Mouse (Mus musculus) lung, embryonic 14.5 days (tissue): Measurements from ENCODE around the gene Lat. TPM values are rescaled to one million over a fixed set of nuclear protein-coding genes. Genes with fewer than 3 reads are reported as not detected.

Experiments used
- ATAC-seq: fragments of 200-750 bp; cut with Nextera tagmentation; 2 replicates; pipeline ENCODE4 v1.8.0; 2017; ENCODE audit warnings: mild to moderate bottlenecking, moderate TSS enrichment, moderate library complexity; ENCODE audit not compliant: insufficient read depth
- DNase-seq: peaks from one replicate; pipeline ENCODE4 v3.0.0-alpha.2; 2015
- H3K27ac ChIP-seq: fragments of 300-500 bp; sonication (generic); 2 replicates; pipeline ENCODE4 v1.5.1; 2014; ENCODE audit warnings: low read depth, mild to moderate bottlenecking, moderate library complexity
- H3K27me3 ChIP-seq: fragments of 300-500 bp; sonication (generic); 2 replicates; pipeline ENCODE4 v1.6.1; 2014; ENCODE audit warnings: low read length, control low read depth; ENCODE audit not compliant: insufficient read depth
- H3K36me3 ChIP-seq: fragments of 300-500 bp; sonication (generic); 2 replicates; pipeline ENCODE4 v1.6.1; 2014; ENCODE audit warnings: control low read depth; ENCODE audit not compliant: insufficient read depth
- H3K4me1 ChIP-seq: fragments of 300-500 bp; sonication (generic); 2 replicates; pipeline ENCODE4 v1.6.1; 2014; ENCODE audit warnings: antibody characterized with exemption, control low read depth; ENCODE audit not compliant: insufficient read depth
- H3K4me2 ChIP-seq: fragments of 300-500 bp; sonication (generic); 2 replicates; pipeline ENCODE4 v1.6.1; 2014; ENCODE audit warnings: mild to moderate bottlenecking
- H3K4me3 ChIP-seq: fragments of 300-500 bp; sonication (generic); 2 replicates; pipeline ENCODE4 v1.5.1; 2014; ENCODE audit warnings: low read depth, low read length
- H3K9ac ChIP-seq: fragments of 300-500 bp; sonication (generic); 2 replicates; pipeline ENCODE4 v1.6.1; 2014
- H3K9me3 ChIP-seq: fragments of 300-500 bp; sonication (generic); 2 replicates; pipeline ENCODE4 v1.6.1; 2016; ENCODE audit warnings: low read depth, low read length, control low read depth
- CTCF ChIP-seq: IDR thresholded peaks from 2 replicates; pipeline ENCODE4 v1.5.1; 2016; ENCODE audit warnings: antibody characterized with exemption, low read depth
- WGBS: fragments of 180-500 bp; shearing (Covaris S2); extraction: QIAGEN DNeasy Blood & Tissue Kit; methylation state at CpG from one replicate; pipeline ENCODE4 v1.1.7; 2014; 5-methylcytosine and 5-hydroxymethylcytosine counted together
- polyA plus RNA-seq: library from polyadenylated mRNA; unstranded; fragments of >200 nt; fragmentation: Nextera tagmentation; extraction: Ambion mirVana; gene quantifications from 2 replicates; pipeline ENCODE4 v1.2.1, GENCODE M21; 2014

Gene Lat
- polyA plus RNA-seq, 1 experiment from 2014 or later, result 1.7 TPM

- H3K4me3 ChIP-seq, result no peak overlapping the region
Measured at GRCm38 (mm10) chr7:126363038-126363437, 6.3 kb downstream of the Lat start.

GRCm38 (mm10) chr7:126359049-126359448, 10.3 kb downstream of the Lat start:
- no peak for TF ChIP-seq CTCF
- Histone ChIP-seq H3K36me3 (no peaks in the 10 kb centered on the region), H3K4me1 (no peaks in the 10 kb centered on the region), H3K4me3 (no peak overlapping the region), H3K9me3 (no peaks in the 10 kb centered on the region), H3K4me2 (no peak overlapping the region), H3K27me3 (no peaks in the 10 kb centered on the region), H3K9ac (no peak overlapping the region), H3K27ac (no peak overlapping the region)
- DNase-seq (no peak), ATAC-seq (no peak)
- WGBS, result 63% methylated on average over 13 of the region's 13 CpGs

More at GRCm38 (mm10) chr7:126363038-126363437, 6.3 kb downstream of the Lat start:
- Histone ChIP-seq H3K4me1 (no peaks in the 10 kb centered on the region), H3K9me3 (no peaks in the 10 kb centered on the region), H3K36me3 (no peaks in the 10 kb centered on the region), H3K4me2 (no peak overlapping the region), H3K9ac (no peak overlapping the region), H3K27ac (no peak overlapping the region), H3K27me3 (no peaks in the 10 kb centered on the region)
- TF ChIP-seq CTCF, result no peak
- ATAC-seq (no peak), DNase-seq (no peak)
- WGBS, result 85% methylated on average over 6 of the region's 6 CpGs

GRCm38 (mm10) chr7:126358413-126358812, 11.0 kb downstream of the Lat start:
- no peak overlapping the region for H3K4me3 ChIP-seq
- DNase-seq, result no peak
- no peaks in the 10 kb centered on the region for H3K4me1 ChIP-seq
- no peaks in the 10 kb centered on the region for H3K36me3 ChIP-seq
- no peak overlapping the region for H3K4me2 ChIP-seq
- H3K27me3 ChIP-seq, result no peaks in the 10 kb centered on the region
- 89% methylated on average over 9 of the region's 9 CpGs for WGBS
- ATAC-seq, result no peak
- TF ChIP-seq CTCF, result no peak
- no peaks in the 10 kb centered on the region for H3K9me3 ChIP-seq
- no peak overlapping the region for H3K9ac ChIP-seq
- H3K27ac ChIP-seq, result no peak overlapping the region

GRCm38 (mm10) chr7:126357838-126358237, 11.5 kb downstream of the Lat start:
- no peak for TF ChIP-seq CTCF
- ATAC-seq (no peak), DNase-seq (no peak)
- Histone ChIP-seq H3K9ac (no peak overlapping the region), H3K27ac (no peak overlapping the region), H3K36me3 (no peaks in the 10 kb centered on the region), H3K4me1 (no peaks in the 10 kb centered on the region), H3K4me2 (no peak overlapping the region), H3K9me3 (no peaks in the 10 kb centered on the region), H3K4me3 (no peak overlapping the region), H3K27me3 (no peaks in the 10 kb centered on the region)
- WGBS, result 81% methylated on average over 6 of the region's 6 CpGs

GRCm38 (mm10) chr7:126356793-126357591, 12.4 kb downstream of the Lat start:
- H3K9me3 ChIP-seq, result no peaks in the 10 kb centered on the region
- H3K36me3 ChIP-seq, result no peaks in the 10 kb centered on the region
- no peak for ATAC-seq
- TF ChIP-seq CTCF, result no peak
- WGBS, result 44% methylated on average over 7 of the region's 7 CpGs
- no peak overlapping the region for H3K4me3 ChIP-seq
- H3K4me1 ChIP-seq, result no peaks in the 10 kb centered on the region
- no peaks in the 10 kb centered on the region for H3K27me3 ChIP-seq
- no peak overlapping the region for H3K27ac ChIP-seq
- no peak for DNase-seq
- H3K9ac ChIP-seq, result no peak overlapping the region
- no peak overlapping the region for H3K4me2 ChIP-seq

- 46% methylated on average over 5 of the region's 5 CpGs for WGBS
- Histone ChIP-seq H3K27ac (no peak overlapping the region), H3K9me3 (no peaks in the 10 kb centered on the region), H3K9ac (no peak overlapping the region), H3K4me3 (no peak overlapping the region), H3K4me1 (no peaks in the 10 kb centered on the region), H3K4me2 (no peak overlapping the region), H3K27me3 (no peaks in the 10 kb centered on the region), H3K36me3 (no peaks in the 10 kb centered on the region)
- DNase-seq (no peak), ATAC-seq (no peak)
- TF ChIP-seq CTCF, result no peak
Measured at GRCm38 (mm10) chr7:126355847-126356597, 13.3 kb downstream of the Lat start.
